Mouse (Mus musculus): Measurements from ENCODE around the gene Bola3. TPM values are rescaled to one million over a fixed set of nuclear protein-coding genes. Genes with fewer than 3 reads are reported as not detected.

Bola3 gene
- total RNA-seq (2021) = 10 to 100 TPM; 45.4 to 54.7 TPM
- long read RNA-seq, experiment 1, transcript Bola3-207 (4 exons, 2,312 nt) = major isoform, 18 of 22 reads
- long read RNA-seq, experiment 1, partial matches to known transcripts = 0 of 22 reads
- long read RNA-seq, experiment 1, other reads (novel, unspliced or antisense) = 3 of 22 reads
- long read RNA-seq, experiment 2, transcript Bola3-207 (4 exons, 2,312 nt) = major isoform, 52 of 61 reads
- long read RNA-seq, experiment 2, partial matches to known transcripts = 0 of 61 reads
- long read RNA-seq, experiment 2, other reads (novel, unspliced or antisense) = 7 of 61 reads

GRCm38 (mm10) chr6:83348873-83349272, at the start of gene Bola3:
Bola3 (plus strand) TSS chr6:83349147.
- no peak for DNase-seq (ENCODE audit: low spot score in 2 of 2)

- no peak for DNase-seq (ENCODE audit: low spot score in 2 of 2)
Observed at GRCm38 (mm10) chr6:83300447-83301229, 48.3 kb upstream of the Bola3 start.

GRCm38 (mm10) chr6:83301294-83301693, 47.7 kb upstream of the Bola3 start:
- DNase-seq (ENCODE audit: low spot score in 2 of 2) = no peak

GRCm38 (mm10) chr6:83302264-83302663, 46.7 kb upstream of the Bola3 start:
- DNase-seq (ENCODE audit: low spot score in 2 of 2) = no peak

DNA sequence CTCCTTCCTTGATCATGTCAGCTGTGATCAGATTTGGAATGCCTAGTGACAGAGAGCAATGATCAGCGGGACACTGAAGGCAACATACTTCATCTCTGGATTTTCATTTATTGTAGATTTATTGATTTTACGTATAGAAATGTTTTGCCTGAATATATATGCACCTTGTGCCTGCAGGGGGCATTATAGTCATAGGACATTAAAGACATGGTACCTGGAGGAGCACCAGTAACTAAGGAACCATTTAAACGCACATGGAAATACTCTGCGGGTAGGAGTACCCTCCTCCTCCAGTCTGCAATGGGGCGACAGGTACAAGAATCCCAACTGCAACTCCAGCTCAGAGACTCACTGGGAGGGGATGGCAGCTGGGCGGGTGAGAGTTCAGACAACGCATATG, 39.9 kb upstream of the Bola3 start:
- DNase-seq (ENCODE audit: low spot score in 2 of 2) = no peak

DNA sequence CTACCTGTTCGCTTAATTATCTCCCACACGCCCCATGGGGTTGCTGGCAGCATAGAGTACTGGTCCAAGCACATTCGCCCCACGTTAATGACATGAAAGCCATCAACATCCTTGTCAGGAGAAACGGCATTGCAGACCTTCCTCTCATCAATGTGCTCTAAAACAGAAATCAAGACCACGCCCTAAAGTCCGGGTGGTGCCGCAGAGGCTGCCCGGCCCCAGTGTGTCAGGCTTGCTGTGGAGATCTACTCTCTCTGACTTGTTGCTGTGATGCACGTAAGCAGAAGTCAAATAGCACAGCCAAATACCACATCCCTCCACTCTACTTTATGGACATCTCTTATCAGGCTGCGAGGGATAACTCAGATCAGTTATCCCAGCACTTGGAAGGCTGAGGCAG, 37.7 kb upstream of the Bola3 start:
- DNase-seq (ENCODE audit: low spot score in 2 of 2) = no peak

GRCm38 (mm10) chr6:83312021-83312420, 36.9 kb upstream of the Bola3 start:
- no peak for DNase-seq (ENCODE audit: low spot score in 2 of 2)

DNA sequence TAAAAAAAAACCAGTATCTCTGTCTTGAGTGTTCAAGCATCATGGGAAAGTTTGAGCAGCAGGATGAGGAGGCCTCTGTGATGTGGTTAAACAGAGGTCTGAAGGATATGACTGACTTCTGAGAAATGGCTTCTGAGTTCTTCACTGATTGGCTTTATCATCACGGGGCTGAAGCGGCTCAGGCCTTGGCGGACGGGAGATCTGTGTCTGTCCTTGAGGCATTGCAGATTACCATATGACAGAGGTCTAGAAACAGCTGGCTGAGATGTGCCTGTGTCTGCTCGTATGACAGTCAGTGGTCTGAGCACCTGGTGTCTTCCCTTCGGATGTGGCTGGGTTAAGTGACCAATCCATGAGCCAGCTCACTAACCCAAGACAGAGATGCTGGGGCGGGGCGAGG, 36.4 kb upstream of the Bola3 start:
- no peak for DNase-seq (ENCODE audit: low spot score in 2 of 2)

DNA sequence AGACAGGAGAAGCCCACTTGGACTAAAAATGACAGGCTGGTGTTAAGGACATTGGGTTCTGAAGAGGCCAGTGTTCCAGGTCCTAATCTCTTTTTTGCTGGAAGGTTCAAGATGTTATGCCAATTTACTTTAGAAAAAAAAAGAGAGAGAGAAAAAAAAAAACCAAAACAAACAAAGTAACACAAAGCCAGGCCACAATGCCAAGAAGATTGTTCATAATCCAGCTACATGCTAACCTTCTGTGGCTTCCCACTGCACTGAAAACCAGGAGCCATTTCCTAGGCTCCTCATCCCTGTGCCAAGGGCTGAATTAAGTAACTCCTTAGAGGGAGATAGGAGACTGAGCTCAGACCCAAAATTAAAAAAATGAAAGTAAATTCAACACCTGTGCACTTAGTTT, 33.7 kb upstream of the Bola3 start:
- DNase-seq (ENCODE audit: low spot score in 2 of 2) = no peak

GRCm38 (mm10) chr6:83316022-83316421, 32.9 kb upstream of the Bola3 start:
- DNase-seq (ENCODE audit: low spot score in 2 of 2) = no peak

GRCm38 (mm10) chr6:83317108-83317741, 31.7 kb upstream of the Bola3 start:
- DNase-seq (ENCODE audit: low spot score in 2 of 2) = peak; percentile 87 to 95

DNA sequence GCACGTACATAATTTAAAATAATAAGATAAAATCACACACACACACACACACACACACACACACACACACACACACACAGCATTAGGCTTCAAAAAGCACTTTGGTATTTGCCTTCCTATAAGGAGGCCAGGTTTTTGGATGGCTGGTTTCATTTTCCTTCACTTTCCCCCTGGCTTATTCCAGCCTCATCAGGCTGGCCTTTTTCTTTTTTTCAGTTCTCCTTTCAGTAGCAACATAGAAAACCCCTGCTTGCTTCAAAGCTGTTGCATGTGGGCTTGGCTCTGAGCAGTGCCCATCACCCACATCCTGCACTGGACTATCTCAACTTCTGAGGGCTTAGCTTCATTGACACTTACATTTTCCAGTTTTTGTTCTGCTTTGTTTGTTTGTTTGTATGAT, 27.0 kb upstream of the Bola3 start:
- DNase-seq (ENCODE audit: low spot score in 2 of 2) = no peak

DNA sequence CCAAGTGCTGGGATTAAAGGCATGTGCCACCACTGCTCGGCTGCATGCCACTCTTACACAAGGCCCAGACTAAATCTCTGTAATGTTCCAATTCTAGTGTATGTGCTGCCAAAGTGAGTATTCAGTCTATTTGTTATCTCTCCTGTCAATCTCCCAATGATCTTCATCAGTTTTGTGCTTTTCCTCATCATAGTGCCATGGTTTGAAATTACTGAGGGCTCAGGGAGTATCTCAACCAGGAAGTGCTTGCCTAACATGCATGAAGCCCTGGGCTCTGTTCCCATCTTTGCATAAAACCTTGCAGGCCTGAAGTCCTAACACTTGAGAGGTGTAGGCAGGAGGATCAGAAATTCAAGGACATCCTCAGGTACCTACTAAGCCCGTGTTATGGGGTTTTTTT, 26.2 kb upstream of the Bola3 start:
- DNase-seq (ENCODE audit: low spot score in 2 of 2) = no peak

- no peak for DNase-seq (ENCODE audit: low spot score in 2 of 2)
Observed at GRCm38 (mm10) chr6:83323652-83324419, 25.1 kb upstream of the Bola3 start.

GRCm38 (mm10) chr6:83325525-83326393, 23.2 kb upstream of the Bola3 start, which contains the start of the genes Mthfd2 and Mob1a:
Mthfd2 (minus strand) TSS chr6:83325908.
Mob1a (plus strand) TSS chr6:83326016.
- DNase-seq (ENCODE audit: low spot score in 2 of 2) = peak; percentile 92 to 94

DNA sequence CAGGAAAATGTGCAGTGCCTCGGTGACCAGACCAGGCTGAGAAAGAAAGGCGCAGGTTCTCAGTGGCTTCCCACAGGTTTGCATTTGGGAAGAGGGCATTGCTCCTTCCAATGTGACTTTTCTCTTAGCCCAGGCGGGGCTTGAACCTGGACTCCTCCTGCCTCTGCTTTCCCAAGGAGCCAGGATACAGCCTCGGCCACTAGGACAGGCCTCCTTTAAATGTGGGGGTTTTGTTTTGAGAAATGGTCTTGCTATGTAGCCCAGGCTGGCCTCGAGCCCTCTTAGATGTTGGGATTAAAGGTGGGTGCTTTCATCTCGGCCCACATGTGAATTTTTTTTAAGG, 22.6 kb upstream of the Bola3 start:
- no peak for DNase-seq (ENCODE audit: low spot score in 2 of 2)

- no peak for DNase-seq (ENCODE audit: low spot score in 2 of 2)
Observed at GRCm38 (mm10) chr6:83326761-83327160, 22.2 kb upstream of the Bola3 start.

GRCm38 (mm10) chr6:83327591-83328190, 21.3 kb upstream of the Bola3 start:
- no peak for DNase-seq (ENCODE audit: low spot score in 2 of 2)

GRCm38 (mm10) chr6:83341387-83341786, 7.6 kb upstream of the Bola3 start:
- no peak for DNase-seq (ENCODE audit: low spot score in 2 of 2)

GRCm38 (mm10) chr6:83342957-83343356, 6.0 kb upstream of the Bola3 start:
- no peak for DNase-seq (ENCODE audit: low spot score in 2 of 2)

Measured in layer of hippocampus, postnatal 14 days (tissue).